Mouse (Mus musculus) megakaryocyte-erythroid progenitor cell, adult 5-6 weeks (primary cell): ENCODE results near the gene Rad21l. TPM values are rescaled to one million over a fixed set of nuclear protein-coding genes. Genes with fewer than 3 reads are reported as not detected.

Source experiments
- ATAC-seq: replicated peaks from 2 replicates; pipeline ENCODE4 v1.8.0; 2016; ENCODE audit warnings: mild to moderate bottlenecking, inconsistent platforms; ENCODE audit not compliant: severe bottlenecking, poor library complexity, low FRiP score, low TSS enrichment
- total RNA-seq, 2 experiments: library from RNA; stranded (forward) in 1 of 2; stranded (reverse) in 1 of 2; fragments of 200-1000, 215-1000 nt in 1 of 2; fragments of >200 nt in 1 of 2; fragmentation: Nextera tagmentation in 1 of 2; gene quantifications; 2 replicates each; pipeline ENCODE4 v1.2.3; 2014 to 2017

The Rad21l gene
- total RNA-seq (2014; fragmentation: Nextera tagmentation), result not detected in 2 replicates
- total RNA-seq (2017), result not detected in 2 replicates

DNA sequence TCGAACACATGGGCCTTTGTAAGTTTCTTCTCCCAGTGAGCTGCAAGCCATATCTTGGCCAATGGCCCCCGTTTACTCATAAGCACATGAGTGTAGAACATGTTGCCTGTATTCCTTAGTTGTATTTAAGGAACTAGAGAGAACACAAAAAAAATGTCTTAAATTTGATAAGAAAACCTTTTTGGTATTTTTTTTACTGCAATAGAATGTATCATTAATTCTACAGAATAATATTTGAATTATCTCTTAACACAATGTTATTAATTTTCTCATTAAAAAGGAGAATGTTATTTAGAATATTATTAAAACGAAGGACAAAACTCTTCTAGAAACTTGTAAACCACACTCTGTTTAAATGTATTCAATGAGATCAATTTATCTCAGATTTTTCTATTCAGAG lies at the start of gene Rad21l:
Gene Rad21l (minus strand): TSS at position 101 of the 400 bp plus-strand sequence.
- no peak for ATAC-seq

DNA sequence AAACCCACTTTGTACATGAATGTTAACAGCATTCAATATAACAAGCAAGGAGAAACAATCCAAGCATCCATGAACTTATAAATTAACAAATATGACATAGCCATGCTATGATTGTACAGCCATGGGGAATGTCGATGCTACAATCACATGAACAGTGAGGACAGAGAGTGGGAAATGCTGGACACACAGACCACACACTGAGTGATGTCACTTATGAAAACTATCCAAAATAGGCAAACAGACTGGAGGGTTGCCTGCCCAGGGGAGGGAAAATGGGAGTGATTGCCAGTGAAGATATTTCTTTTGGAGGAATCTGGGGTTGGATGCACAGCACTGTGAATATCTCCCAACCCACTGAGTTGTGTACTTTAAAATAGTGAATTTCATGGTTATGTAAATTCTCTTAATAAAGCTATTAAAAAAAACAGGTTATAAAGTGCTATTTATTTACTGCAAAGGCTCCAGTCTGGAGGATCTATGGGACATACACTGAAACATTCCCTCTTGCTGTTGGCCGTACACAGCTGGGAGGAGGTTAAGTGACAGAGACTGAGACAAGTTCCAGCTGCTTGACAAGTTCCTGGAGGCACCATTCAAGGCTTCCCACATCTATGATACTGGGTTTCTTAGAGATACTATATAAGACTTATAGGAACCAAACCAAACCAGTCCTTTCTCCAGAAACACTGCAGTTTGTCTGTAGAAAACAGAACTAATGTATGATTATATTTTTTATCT lies 48.2 kb upstream of the Rad21l start:
- no peak for ATAC-seq

GRCm38 (mm10) chr2:151715526-151715925 lies 47.2 kb upstream of the Rad21l start:
- no peak for ATAC-seq

- peak; percentile 62 for ATAC-seq
Measured at GRCm38 (mm10) chr2:151712647-151713046, 44.3 kb upstream of the Rad21l start.

DNA sequence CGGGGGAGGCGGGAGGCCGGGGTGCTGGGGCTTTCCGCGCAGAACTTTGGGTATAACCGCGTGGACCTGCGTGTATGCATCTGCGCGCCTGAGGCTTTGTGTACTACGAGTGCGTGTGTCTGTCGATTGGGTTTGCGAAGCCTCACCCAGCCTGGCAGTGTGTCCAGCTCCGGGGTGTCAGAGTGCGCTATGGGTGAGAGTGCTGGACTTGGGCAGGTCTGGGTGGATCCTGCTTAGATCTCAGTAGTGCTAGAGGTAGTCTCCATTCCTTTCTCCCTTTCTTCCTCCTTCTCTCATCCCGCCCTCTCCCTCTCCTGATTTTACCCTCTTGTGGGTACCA lies 34.5 kb upstream of the Rad21l start:
- ATAC-seq, result no peak

- ATAC-seq, result peak; percentile 52; the same call in 1 of the 2 replicates
Measured at GRCm38 (mm10) chr2:151702146-151702850, 34.0 kb upstream of the Rad21l start.

DNA sequence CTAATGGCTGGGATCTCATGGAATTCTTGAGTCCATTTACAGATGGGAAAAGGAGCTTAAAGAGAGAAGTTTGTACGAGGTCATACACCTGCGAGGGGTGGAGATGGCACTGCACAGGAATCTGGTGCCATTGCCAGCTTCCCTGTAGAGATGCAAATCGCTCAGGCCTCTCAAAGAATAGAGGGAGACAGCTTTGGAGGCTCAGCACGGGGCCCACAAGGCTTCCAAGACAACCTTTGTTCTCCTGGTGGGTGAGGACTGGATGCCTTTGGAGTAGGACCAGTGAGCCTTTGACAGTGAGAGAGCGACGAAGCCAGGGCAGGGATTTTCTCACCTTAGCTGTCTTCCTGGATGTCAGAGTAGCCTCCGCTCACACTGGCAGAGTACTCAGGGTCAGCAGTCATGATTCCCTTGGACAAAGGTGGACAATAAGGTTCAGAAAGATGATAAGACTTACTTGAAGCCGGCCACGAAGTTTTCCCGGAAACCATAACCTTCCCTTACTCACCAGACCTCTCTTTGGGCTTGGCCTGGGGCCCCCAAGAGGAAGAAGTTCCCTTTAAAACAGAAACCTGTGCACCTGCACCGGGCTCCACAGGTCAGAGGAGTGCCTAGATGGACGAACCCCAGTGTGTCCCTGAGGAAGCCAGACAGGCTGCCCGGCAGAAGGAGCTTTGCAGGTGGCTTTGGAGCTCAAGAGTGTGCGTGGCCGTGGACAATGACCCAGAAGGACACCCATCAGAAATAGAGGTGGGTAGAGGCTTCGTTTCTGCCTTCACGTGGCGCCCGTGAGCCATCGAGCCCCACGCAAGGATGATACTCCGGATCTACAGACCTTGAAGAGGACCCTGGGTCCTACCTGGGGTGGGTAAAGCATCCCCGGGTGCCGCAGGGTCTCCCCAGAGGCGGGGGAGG lies 33.2 kb upstream of the Rad21l start, which contains the start of gene Tmem74b:
Gene Tmem74b (plus strand): TSS at position 778 of the 915 bp plus-strand sequence.
- no peak for ATAC-seq

DNA sequence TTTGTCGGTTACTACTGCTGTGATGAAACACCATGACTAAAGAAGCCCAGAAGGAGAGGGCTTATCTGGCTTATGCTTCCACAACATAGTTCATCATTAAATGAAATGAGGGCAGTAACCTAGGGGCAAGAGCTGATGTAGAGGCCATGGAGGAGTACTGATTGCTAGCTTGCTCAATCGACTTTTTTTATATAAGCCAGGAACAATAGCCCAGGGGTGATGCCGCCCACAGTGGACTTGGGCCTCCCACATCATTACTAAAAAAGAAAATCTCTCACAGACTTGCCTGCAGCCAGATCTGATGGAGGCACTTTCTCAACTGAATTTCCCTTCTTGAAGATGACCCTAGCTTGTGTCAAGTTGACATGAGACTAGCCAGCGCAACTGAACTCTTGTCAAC lies 14.6 kb upstream of the Rad21l start:
- no peak for ATAC-seq

GRCm38 (mm10) chr2:151682357-151682756 lies 14.0 kb upstream of the Rad21l start:
- peak; percentile 73 for ATAC-seq

- ATAC-seq, result no peak
Measured at GRCm38 (mm10) chr2:151676234-151676633, 7.9 kb upstream of the Rad21l start.

GRCm38 (mm10) chr2:151670968-151671329 lies 2.6 kb upstream of the Rad21l start:
- peak; percentile 45; the same call in 1 of the 2 replicates for ATAC-seq

DNA sequence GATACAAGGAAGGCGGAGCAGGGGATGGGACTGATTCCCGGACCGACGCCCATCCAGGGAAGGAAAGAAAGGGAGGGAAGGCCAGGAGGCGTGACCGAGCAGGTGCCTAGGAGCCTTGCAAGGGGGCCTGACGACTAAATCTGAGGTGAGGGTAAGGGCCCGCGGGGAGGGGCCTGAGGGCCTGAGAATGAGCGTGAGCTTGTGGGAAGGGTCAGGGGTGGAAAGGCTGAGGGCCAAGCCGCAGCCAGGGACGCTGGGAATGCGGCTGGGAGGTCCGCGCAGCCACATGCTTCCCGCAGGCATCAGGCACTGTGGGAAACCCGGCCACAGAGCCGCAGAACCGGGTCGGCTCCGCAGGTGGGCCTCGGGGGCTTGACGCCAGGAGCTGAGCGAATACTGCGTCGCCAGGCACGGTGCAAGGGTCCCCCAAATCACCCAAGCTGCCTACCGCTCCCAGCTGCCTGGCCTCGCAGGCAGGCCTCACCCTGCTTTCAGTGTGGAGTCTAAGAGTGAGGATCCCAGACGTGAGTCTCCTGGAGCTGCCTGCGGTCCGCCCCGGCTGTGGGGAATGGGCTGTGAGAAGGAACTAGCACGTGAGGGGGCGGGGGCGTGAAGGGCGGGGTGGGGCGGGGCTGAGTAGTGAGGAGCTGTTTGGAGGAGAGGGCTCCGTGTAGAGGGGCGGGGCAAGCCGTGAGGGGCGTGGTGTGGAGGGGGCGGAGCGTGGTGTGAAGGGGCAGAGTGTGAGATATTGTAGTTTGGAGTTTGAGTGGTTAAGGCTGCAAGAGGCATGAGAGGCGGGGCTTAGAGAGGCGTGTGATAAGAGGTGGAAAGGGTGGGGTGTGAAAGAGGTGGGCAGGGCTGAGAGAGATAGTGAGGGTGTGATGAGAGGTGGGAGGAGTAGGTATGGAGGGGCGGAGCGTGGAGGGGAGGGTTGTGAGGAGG lies 2.0 kb upstream of the Rad21l start:
- peak; percentile 79 for ATAC-seq

- ATAC-seq, result no peak
Measured at GRCm38 (mm10) chr2:151652053-151652452, 16.3 kb downstream of the Rad21l start.

- no peak for ATAC-seq
Measured at GRCm38 (mm10) chr2:151636015-151636402, 32.3 kb downstream of the Rad21l start.

- ATAC-seq, result no peak
Measured at GRCm38 (mm10) chr2:151635362-151636014, 32.8 kb downstream of the Rad21l start.

DNA sequence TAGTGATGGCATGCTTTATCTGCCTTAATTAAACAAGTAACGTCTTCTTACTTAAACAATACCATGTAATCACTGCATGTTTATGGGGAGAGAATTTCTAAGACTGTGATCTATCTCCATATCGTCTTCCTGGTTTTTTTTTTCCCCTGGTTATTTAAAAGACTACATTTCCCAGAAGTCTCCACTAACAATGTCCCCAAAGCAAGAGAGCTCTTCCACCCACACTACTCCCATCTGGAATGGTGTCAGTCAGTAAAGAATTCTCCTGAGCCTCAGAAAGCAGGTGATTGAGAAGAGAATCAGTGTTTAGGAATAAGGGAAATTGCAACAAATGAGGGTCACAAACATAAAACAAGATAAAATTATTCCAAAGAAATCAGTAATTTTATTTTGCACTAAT lies 33.4 kb downstream of the Rad21l start:
- no peak for ATAC-seq

DNA sequence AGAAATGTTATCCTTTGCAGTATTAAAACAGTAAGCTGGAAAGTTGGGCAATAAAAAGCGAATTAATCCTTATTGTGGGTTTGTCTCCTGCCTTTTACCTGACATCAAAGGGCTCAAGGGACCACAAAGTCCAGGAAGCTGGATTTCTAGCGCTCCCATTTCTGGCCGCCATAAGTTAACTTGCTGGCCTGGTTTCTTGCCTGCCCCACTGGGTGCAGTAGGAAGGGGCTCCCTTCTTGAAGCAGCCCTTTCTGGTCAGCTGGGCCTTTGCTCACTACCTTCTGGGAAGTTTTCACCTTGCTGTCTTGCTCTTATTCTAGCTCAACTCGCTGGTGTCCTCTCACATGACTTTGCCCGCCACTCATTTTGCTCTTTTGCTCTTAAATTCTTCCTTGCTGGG lies 35.4 kb downstream of the Rad21l start:
- ATAC-seq, result no peak

- ATAC-seq, result peak; percentile 66; the same call in 1 of the 2 replicates
Measured at GRCm38 (mm10) chr2:151632159-151632814, 36.0 kb downstream of the Rad21l start, which contains the start of gene Snph. Gene Snph, minus strand, starts transcription at chr2:151632593.
